Mouse (Mus musculus) CD4-positive, CD25-positive, alpha-beta regulatory T cell, adult 2 months (primary cell): ENCODE results near the gene Gm49325.

Experiments used
- DNase-seq: peaks from one replicate; pipeline ENCODE4 v3.0.0-alpha.2; 2012; ENCODE audit warnings: low read depth, low spot score

The Gm49325 gene

DNA sequence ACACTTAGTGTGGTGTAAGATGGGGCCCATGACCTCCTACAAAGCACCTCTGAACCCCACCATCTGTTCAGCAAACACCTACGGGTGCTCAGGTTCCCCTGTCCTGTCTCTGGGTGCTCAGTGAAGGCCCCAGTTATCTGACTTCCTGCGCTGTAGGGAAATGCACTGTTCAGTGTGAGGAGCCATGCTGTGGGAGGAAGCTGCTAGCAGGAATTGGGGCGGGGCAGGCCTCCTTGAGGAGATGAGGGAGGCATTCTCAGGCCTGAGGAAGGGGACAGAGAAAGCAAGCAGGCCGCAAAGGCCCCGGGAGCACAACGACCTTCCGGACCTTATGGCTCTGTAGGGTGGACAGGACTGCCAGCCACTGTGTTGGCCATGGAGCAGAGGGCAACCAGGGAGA, 16.9 kb upstream of the Gm49325 start:
- DNase-seq = no peak

DNA sequence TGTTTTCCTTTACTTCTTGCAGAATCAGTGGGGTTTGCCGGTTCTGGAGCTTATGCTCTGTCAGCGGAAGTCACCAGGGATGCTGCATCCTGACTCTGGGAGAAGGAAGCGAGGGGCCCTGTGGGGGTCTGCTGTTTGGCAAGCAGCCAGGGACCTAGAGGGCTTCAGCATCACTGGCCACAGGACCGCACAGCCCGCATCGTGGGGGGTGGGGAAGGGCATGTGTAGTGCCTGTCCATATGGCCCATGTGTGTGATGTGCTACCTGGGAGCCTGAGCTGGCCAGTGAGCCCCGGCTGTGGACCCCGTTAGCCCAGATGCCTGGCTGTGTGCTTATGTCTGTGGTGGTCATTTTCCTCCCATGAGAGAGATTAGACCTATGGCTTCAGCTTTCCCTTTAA, 16.2 kb upstream of the Gm49325 start:
- no peak for DNase-seq

DNA sequence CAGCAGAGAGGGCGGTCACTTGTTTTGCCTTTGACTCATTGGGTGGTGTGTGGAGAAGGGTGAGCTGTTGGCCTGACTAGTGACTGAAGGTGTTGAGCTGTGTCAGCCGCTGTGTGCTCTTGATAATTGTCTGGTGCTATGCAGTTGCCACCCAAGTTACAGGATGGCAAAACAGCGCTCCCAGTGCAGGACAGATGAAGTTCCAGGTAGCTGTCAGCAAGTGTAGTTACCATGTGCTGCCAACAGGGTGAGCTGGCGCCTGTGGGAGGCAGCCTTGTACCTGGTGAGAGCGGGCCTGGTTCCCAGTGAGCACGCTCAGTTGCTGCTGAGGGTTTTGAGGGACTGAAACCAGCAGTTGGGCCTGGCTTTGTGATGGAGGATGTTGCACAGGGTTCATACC, 15.2 kb upstream of the Gm49325 start:
- DNase-seq = peak; percentile 90

DNA sequence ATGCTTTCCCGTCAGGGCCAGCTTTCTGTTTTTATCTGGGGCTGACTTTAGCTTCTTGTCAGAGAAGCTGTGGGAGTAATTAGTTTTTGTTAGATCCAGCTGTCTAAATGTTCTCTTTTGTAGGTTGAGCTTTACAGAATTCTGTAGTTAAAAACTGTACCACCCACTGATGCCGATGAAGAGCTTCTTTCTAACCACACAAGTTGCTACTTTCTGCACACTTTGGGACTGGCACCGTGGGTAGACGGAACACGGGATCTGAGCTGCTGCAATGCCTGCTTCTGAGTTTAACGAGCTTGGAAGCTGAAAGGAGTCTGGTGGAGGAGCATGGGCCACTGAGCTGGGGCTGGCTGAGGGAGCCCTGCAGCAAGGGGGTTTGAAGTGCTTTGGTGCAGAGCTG, 14.5 kb upstream of the Gm49325 start:
- DNase-seq = no peak

DNA sequence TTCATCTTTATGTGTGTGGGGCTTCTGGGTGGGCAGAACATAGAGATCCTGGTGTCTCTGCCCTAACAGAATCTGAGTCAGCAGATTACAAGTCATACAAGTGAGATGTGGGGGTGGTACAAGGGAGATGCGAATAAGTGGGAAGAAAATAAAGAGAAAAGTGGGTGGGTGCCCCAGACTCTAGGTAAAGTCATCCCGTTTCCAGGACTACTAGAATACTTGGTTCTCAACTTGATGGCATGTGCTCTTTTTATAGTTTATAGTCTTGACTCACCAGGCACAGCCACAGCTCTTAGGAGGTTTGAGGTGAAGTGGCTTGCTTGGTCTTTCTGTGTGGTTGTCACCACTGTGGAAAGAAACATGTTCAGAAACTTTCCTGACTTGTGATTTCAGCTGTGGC, 9.9 kb upstream of the Gm49325 start:
- no peak for DNase-seq

DNA sequence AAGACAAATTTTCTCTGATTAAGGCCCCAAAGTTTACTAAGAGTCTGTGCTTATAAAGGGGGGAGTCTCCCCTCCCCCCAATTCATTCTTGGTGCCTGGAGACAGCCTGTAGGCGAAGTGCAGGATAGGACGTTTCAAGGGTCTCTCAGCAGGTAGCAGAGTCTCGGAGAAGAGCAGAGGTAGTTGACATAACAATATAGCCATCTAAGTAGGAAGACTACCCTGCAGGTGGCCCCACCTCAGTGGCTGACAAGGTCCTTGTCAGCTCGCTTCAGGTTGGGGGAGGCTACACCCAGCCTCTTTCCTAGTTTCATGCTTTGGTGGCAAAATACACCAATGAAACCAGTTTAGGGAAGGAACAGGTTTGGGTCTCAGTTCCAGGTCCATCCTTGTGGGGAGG, 3.0 kb upstream of the Gm49325 start:
- DNase-seq = no peak

DNA sequence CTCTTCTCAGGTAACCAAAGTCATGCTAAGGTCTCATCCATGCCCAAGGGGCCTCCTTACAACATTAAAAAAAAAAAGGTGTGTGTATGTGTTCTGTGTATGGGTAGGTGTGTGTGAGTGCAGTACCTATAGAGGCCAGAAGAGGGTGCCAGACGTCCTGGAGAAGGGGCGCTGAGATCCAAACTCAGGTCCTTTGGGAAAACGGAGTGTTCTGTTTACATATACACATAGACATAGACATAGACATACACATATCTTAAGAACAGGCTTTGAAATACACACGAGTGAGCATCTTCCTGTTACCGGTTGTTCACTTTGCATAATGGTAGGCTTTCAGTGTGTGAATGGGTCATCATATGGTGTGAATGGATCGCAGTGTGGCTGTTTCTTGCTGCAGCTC, 1.9 kb upstream of the Gm49325 start:
- DNase-seq = peak; percentile 50

DNA sequence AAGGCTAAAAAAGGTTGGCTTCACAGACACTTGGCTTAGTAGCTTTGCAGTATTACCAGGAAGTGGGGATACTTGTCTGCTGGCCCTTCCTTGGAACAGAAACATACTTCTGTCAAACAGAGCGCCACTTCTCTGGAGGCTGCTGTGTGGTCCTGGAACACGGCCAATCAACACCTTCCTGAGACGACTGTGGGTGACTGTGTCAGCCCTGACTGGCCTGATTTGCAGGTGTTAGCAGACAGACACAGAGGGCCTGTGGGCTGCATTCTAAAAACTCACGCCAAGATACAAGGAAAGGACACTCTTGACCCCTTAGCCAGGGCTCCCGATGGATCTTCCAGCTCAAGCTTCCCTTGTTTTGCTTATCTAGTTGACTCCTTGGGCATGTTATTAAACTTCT, 1.0 kb upstream of the Gm49325 start:
- peak; percentile 41 for DNase-seq

DNA sequence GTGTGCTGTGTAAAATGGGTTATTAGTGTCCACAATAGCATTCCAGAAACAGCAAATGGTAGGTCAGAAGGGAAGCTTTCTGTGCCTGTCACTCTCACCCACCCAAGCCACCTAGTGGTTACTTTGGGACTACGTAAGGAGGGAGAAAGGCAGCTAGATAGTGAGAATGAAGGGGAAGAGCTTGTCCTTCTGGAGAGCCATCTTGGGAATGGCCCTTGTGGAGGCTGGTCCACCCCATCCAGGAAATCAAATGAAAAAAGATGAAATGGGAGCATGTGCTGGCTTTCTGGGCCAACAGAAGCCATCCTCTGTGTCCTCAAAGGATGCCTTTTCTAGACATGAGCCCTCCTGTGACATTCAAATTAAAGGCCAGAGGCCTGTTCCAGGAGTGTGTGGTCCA, 629 bp upstream of the Gm49325 start:
- DNase-seq = peak; percentile 79

DNA sequence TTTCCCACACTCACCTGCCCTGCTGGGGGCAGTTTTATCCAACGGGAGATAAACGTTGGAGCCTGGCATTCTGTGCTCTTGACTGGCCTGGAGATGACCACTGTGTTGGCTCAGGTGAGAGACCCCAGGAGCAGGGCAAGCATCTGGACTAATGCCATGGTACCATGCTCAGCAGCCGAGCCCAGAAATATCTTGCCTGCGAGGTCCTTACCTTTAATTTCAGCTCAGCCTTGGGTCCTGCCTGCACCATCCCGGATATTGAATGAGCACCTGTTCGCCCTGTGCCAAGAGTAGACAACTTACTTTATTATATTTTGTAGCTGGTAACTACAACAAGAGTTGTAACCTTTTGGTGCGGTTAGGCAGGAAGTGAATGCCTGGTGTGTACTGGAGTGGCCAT, 858 bp downstream of the Gm49325 start:
- DNase-seq = peak; percentile 73

DNA sequence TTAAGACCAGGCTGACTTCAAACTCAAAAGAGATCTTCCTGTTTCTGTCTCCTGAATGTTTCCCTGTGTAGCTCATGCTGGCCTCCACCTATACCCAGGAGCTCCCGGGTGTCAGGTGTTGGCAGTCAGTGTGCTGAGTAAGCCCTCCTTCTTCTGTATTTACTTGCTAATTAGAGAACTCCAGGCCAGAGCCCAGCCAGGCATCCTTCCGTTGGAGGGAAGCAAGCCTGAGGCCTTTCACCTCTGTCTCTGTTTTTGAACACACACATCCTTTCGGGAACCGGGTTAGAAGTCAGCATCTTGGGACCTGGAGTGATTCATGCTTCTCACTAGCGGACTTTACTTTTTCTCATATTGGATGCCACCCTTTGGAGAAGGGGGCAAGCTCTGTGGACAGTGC, 1.4 kb downstream of the Gm49325 start:
- DNase-seq = peak; percentile 36

DNA sequence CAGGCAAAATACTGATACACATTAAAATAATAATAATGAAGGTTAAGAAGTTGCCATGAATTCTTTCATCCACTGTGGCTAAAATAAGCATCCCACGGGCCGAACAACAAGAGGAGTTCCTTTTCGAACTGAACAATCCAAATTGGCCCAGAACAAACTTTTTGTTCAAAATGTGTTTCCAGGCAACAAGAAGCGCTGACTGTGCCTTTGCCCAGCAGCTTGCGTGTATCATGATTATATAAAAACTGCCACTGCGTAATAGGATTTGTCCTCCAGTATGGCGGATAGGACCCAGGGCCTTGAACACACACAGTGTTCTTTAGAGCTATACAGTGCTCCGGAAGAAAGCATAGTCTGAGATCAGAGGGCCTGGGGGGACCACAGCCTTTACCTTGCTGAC, 2.6 kb downstream of the Gm49325 start:
- DNase-seq = no peak

DNA sequence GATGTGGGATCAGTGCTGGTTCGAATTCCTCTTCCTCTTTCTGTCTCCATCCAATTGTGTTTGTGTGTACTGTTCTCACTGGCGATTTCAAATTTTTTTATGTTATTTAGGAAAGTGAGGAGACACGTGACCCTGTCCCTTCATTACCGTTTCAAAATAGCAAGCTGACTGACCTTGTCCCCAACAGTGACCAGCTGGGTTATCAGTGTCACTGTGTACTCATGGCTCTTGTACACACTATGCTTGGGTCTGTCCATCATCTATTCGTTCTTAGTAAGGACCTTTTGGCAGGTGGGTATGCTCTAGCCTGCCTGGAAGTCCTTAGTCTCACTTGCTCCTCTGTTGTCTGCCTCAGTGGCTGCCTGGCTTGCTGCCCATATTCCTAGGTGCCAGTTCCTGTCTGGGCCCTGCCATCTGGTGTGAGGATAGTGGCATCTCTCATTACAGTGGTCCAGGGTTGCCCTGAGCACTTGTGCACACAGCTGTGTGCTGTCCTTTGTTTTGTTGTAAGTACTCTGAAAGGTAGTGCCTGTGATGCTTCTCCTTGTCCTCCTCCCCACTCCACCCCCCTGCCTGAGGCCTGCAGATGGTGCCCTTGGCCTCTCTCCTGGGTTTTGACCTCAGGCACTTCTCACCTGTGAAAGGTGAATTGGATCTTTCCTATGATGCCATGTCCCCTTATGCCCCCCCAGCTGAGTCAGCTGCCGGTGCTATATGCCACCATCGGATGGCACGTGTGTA, 4.4 kb downstream of the Gm49325 start:
- DNase-seq = no peak

DNA sequence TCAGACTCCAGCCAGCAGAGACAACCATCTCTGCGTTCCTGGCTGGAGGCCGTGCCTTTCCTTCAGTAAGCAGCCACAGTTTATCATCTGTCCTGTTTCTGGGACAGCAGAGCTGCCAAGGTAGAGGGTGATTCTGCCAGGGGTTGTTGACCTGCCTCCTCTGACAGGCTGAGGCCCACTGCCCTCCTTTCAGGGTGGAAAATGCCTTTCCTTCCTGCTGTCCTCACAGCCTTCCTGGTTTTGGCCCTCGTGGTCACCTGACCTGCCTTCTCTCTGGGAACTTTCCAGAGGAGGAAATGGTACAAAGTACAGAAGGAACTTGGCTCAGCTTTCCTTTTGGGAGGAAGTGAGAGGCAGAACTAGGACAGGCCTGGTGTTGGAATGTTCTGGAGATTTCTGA, 7.4 kb downstream of the Gm49325 start:
- DNase-seq = no peak

DNA sequence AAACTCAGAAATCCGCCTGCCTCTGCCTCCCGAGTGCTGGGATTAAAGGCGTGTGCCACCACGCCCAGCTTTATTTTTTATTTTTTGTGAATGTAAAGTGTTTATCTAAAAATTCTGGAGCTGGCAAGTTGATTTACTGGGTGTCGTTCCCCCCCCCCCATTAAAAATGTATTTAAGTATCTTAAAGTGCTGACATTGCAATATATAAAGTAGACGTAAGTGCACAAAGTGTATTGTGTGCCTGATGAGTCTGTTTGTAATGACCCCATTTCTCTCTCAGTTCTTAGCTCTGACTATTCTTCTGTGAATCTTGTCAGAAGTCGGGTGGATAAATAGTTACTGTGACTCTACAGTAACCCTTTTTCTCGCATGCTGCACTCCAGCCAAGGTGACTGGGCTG, 9.7 kb downstream of the Gm49325 start:
- DNase-seq = no peak

DNA sequence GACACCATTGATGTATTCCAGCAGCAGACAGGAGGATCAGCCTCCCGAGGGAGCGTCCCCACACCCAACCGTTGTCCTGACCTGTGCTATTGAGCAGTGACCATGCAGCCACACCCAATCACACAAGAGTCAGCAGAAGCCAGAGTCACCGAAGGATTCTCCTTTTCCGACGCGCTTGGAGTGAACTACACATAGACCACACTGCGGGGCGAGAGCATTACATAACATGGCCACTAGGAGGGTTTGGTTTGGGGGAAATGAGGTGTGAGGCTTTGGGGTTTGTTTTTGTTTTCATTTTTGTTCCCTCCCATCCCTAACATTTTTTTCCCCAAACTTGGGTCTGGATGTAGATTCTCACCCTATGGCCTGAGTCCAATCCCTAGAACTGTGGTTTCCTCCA, 10.2 kb downstream of the Gm49325 start:
- DNase-seq = no peak

DNA sequence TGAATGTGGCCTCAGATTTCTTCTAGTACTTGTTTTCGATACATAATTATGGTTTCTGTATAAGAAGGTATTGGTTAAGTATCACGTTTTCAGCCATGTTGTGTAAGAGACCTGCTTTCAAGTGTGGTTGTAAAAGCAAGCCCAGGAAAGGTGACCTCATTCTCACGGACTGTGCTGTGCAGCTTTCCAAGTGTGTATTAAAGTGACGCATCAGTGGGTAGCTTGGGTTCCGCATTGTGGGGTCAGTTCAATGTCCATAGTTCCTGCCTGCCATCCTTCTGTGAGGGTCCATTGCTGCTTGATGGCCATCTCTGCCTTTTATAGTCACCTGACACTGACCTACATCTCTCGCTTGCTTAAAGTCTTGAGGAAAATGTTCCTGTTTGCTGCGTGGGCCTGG, 10.9 kb downstream of the Gm49325 start:
- no peak for DNase-seq

DNA sequence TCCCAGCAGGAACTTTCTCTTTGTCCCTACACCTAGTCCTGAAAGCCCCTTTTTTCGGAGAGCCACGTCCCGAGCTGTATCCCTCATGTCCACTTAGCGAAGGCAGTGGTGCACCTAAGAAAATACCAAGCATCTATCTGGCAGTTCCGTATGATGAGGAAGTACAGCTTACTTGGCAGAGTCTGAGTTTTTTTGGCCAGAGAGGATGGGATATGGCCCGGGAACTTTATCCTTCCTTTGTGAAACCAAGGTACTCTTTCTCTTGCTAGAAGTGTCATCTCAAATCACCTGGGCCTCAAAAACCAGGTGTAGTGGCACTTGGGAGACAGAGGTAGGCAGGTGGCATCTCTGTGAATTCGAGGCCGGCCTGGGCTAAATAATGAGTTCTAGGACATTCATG, 15.5 kb downstream of the Gm49325 start:
- no peak for DNase-seq

DNA sequence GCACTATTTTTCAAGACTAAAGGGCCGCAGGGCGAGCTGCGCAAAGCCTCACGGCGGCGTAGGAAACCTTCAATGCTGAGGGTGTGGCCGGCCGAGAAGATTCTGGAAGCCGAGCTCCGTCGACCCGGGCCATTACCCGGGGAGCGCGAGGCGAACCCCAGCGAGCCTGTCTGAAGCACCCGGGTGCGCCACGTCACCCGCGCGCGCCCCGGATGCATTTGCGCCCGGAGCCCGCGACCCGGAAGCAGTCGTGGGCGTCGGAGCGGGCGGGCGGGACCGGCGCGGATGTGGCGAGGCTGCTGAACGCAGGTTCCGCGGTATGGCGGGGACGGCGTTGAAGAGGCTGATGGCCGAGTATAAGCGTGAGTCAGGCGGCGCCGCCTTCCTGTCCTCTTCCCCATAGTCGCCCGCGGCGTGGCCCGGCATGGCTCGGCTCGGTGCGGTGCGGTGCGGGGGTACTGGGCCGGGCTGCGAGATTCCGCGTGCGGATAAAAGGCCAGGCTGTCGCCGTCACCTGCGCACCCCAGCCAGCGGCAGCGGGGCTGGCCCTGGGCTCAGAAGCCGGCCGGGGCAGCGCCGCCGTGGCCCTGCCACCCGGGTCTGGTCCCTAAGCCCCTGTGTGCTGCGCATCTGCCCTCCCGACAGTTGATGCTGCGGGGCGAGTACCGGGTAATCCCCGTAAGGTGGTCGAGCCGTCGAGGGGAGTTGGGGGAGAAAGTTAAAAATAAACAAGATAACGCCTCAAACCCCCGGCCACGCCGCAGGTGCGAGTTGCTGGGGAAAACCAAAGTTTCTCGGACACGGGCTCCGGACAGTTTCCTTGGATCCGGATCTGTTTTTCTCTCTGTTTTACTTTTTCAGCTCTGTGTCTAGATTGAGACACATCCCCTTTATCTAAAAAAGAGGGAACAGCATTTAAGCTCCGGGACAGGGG, 16.3 kb downstream of the Gm49325 start, which contains the start of gene Ube2g2:
Ube2g2 (plus strand) TSS at position 221 of the 934 bp plus-strand sequence.
- DNase-seq = peak; percentile 98

DNA sequence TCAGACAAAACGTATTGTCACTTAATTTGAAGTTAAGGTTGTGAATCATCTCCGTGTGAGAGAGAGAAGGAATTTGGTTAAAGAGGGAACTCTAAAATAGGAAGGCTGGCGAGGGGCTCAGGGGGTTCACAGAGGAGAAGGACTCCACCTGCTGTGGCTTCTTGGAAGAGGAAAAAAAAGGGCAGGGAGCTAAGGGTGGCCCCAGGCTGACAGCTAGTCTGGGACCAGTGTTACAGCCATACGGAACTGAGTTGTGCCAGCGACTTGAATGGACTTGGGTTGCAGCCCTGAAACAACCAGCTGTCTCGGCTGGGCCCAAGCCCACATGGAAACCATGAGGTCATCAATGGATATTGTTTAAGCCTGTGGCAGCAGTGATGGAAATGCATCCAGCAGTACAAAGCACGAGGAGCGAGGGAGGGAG, 17.1 kb downstream of the Gm49325 start:
- DNase-seq = peak; percentile 31

DNA sequence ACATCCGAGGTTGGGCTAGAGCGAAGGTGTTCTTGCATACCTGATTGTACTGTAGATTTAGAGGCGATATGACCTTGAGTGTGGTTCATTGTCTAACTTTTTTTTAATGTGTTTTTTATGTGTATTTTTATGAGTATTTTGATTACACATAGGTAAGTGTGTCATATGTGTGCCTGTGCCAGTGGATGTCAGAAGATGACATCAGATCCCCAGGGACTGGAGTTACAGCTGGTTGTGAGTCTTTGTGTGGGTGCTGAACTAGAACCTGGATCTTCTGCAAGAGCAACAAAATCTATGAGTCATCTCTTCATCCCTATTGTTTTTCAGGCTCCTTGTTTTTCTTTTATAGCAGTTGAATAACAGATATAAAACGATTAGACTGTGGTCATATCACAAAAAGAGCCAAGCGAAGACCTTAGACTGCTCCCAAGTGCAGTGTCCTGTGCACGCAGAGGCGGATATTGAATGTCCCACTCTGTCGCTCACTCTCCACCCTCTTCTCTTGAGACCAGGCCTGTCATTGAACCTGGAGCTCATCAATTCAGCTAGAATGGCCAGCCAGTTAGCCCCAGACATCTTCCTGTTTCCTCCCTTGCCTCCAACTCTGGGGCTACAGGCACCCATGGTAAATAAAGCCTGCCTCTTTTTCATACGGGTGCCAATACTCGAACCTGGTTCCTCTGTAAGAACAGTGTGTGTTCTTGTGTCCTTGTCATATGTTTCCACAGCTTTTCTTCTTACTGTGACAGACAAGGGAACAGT, 17.8 kb downstream of the Gm49325 start:
- no peak for DNase-seq

DNA sequence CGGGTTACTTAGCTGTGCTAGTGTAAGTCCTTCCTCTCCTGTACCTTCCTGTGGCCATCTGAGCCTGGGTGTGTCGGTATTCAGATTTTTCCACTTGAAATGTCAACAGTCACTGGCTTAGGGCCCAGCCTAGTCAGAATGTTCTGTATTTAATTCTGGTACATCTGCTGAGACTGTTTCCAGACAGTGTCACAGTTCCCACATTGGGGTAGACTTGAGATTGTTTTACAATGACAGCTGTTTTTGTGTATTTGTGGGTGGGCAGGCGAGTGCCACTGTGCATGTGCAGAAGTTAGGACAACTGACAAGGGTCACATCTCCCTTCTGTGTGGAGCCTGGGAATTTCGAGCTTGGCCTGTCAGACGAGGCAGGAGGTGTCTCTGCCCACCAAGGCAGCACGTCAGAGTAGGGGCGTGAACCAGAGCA, 18.6 kb downstream of the Gm49325 start:
- DNase-seq = no peak
